Mouse (Mus musculus) testis, adult 2 months (tissue): ENCODE data around the gene Ldlrad3.

Experiments
- CTCF ChIP-seq: fragments of 200-500 bp; IDR thresholded peaks from 2 replicates; pipeline ENCODE4 v1.5.1; 2012; ENCODE audit warnings: low read depth, mild to moderate bottlenecking, inconsistent platforms, low read length, moderate library complexity; ENCODE audit not compliant: control insufficient read depth, insufficient read depth, insufficient replicate concordance
- POLR2A ChIP-seq: fragments of 200-500 bp; IDR thresholded peaks from 2 replicates; pipeline ENCODE4 v1.6.1; 2012; ENCODE audit warnings: low read depth, mild to moderate bottlenecking, inconsistent platforms, low read length, moderate library complexity; ENCODE audit not compliant: control insufficient read depth

GRCm38 (mm10) chr2:102052353-102052752, 133.8 kb downstream of the Ldlrad3 start:
- TF ChIP-seq CTCF = no peak
- TF ChIP-seq POLR2A = no peak
